Mouse (Mus musculus): ENCODE data around the gene Hs2st1. TPM values are rescaled to one million over a fixed set of nuclear protein-coding genes. Genes with fewer than 3 reads are reported as not detected.

Gene Hs2st1
- polyA plus RNA-seq, 1 experiment: 3.0 TPM

- H3K36me3 ChIP-seq (ENCODE audit: control insufficient read depth, insufficient read depth, low read length): no peaks in the 10 kb centered on the region
- TF ChIP-seq POLR2A (IDR thresholded peaks at IDR 0.05; ENCODE audit: control insufficient read depth, low read depth, low read length): no peak
- H3K27ac ChIP-seq (ENCODE audit: control insufficient read depth, insufficient read depth, low read depth, low read length): no peak overlapping the region
- H3K27me3 ChIP-seq (ENCODE audit: control insufficient read depth, insufficient read depth, low read length): no peaks in the 10 kb centered on the region
- no peak overlapping the region for H3K4me3 ChIP-seq (ENCODE audit: control insufficient read depth, low read depth, low read length)
- no peaks in the 10 kb centered on the region; the same call in 1 of the 2 replicates for H3K4me1 ChIP-seq (ENCODE audit: control insufficient read depth, insufficient read depth, low read length)
Measured at GRCm38 (mm10) chr3:144507885-144508284, 62.1 kb downstream of the Hs2st1 start.

GRCm38 (mm10) chr3:144506213-144506612 lies 63.8 kb downstream of the Hs2st1 start:
- TF ChIP-seq POLR2A (IDR thresholded peaks at IDR 0.05; ENCODE audit: control insufficient read depth, low read depth, low read length) (no peak), CTCF (IDR thresholded peaks at IDR 0.05; ENCODE audit: control insufficient read depth, insufficient read depth, insufficient replicate concordance, low read depth, low read length) (no peak)
- Histone ChIP-seq H3K27me3 (ENCODE audit: control insufficient read depth, insufficient read depth, low read length) (no peaks in the 10 kb centered on the region), H3K27ac (ENCODE audit: control insufficient read depth, insufficient read depth, low read depth, low read length) (no peak overlapping the region), H3K4me1 (ENCODE audit: control insufficient read depth, insufficient read depth, low read length) (no peaks in the 10 kb centered on the region; the same call in 1 of the 2 replicates), H3K36me3 (ENCODE audit: control insufficient read depth, insufficient read depth, low read length) (no peaks in the 10 kb centered on the region), H3K4me3 (ENCODE audit: control insufficient read depth, low read depth, low read length) (no peak overlapping the region)

GRCm38 (mm10) chr3:144501930-144502329 lies 68.1 kb downstream of the Hs2st1 start:
- H3K4me3 ChIP-seq (ENCODE audit: control insufficient read depth, low read depth, low read length): no peak overlapping the region

GRCm38 (mm10) chr3:144496762-144497161 lies 73.2 kb downstream of the Hs2st1 start:
- Histone ChIP-seq H3K4me1 (ENCODE audit: control insufficient read depth, insufficient read depth, low read length) (no peaks in the 10 kb centered on the region), H3K27ac (ENCODE audit: control insufficient read depth, insufficient read depth, low read depth, low read length) (no peak overlapping the region), H3K36me3 (ENCODE audit: control insufficient read depth, insufficient read depth, low read length) (no peaks in the 10 kb centered on the region), H3K4me3 (ENCODE audit: control insufficient read depth, low read depth, low read length) (no peak overlapping the region), H3K27me3 (ENCODE audit: control insufficient read depth, insufficient read depth, low read length) (no peaks in the 10 kb centered on the region)
- TF ChIP-seq CTCF (IDR thresholded peaks at IDR 0.05; ENCODE audit: control insufficient read depth, insufficient read depth, insufficient replicate concordance, low read depth, low read length) (no peak), POLR2A (IDR thresholded peaks at IDR 0.05; ENCODE audit: control insufficient read depth, low read depth, low read length) (no peak)

More at GRCm38 (mm10) chr3:144501930-144502329, 68.1 kb downstream of the Hs2st1 start:
- Histone ChIP-seq H3K36me3 (ENCODE audit: control insufficient read depth, insufficient read depth, low read length) (no peaks in the 10 kb centered on the region), H3K27ac (ENCODE audit: control insufficient read depth, insufficient read depth, low read depth, low read length) (no peak overlapping the region), H3K4me1 (ENCODE audit: control insufficient read depth, insufficient read depth, low read length) (no peaks in the 10 kb centered on the region; the same call in 1 of the 2 replicates), H3K27me3 (ENCODE audit: control insufficient read depth, insufficient read depth, low read length) (no peaks in the 10 kb centered on the region)
- TF ChIP-seq CTCF (IDR thresholded peaks at IDR 0.05; ENCODE audit: control insufficient read depth, insufficient read depth, insufficient replicate concordance, low read depth, low read length) (no peak), POLR2A (IDR thresholded peaks at IDR 0.05; ENCODE audit: control insufficient read depth, low read depth, low read length) (no peak)

GRCm38 (mm10) chr3:144494838-144495237 lies 75.1 kb downstream of the Hs2st1 start:
- Histone ChIP-seq H3K4me3 (ENCODE audit: control insufficient read depth, low read depth, low read length) (no peak overlapping the region), H3K27ac (ENCODE audit: control insufficient read depth, insufficient read depth, low read depth, low read length) (no peak overlapping the region), H3K27me3 (ENCODE audit: control insufficient read depth, insufficient read depth, low read length) (no peaks in the 10 kb centered on the region), H3K4me1 (ENCODE audit: control insufficient read depth, insufficient read depth, low read length) (no peaks in the 10 kb centered on the region), H3K36me3 (ENCODE audit: control insufficient read depth, insufficient read depth, low read length) (no peaks in the 10 kb centered on the region)
- TF ChIP-seq POLR2A (IDR thresholded peaks at IDR 0.05; ENCODE audit: control insufficient read depth, low read depth, low read length) (no peak), CTCF (IDR thresholded peaks at IDR 0.05; ENCODE audit: control insufficient read depth, insufficient read depth, insufficient replicate concordance, low read depth, low read length) (no peak)

- H3K4me3 ChIP-seq (ENCODE audit: control insufficient read depth, low read depth, low read length): no peak overlapping the region
- no peak for TF ChIP-seq POLR2A (IDR thresholded peaks at IDR 0.05; ENCODE audit: control insufficient read depth, low read depth, low read length)
- no peak for TF ChIP-seq CTCF (IDR thresholded peaks at IDR 0.05; ENCODE audit: control insufficient read depth, insufficient read depth, insufficient replicate concordance, low read depth, low read length)
- H3K27ac ChIP-seq (ENCODE audit: control insufficient read depth, insufficient read depth, low read depth, low read length): no peak overlapping the region
- no peaks in the 10 kb centered on the region for H3K4me1 ChIP-seq (ENCODE audit: control insufficient read depth, insufficient read depth, low read length)
- H3K36me3 ChIP-seq (ENCODE audit: control insufficient read depth, insufficient read depth, low read length): no peaks in the 10 kb centered on the region
- H3K27me3 ChIP-seq (ENCODE audit: control insufficient read depth, insufficient read depth, low read length): no peaks in the 10 kb centered on the region
Measured at GRCm38 (mm10) chr3:144488787-144489186, 81.2 kb downstream of the Hs2st1 start.

GRCm38 (mm10) chr3:144480595-144480994 lies 89.4 kb downstream of the Hs2st1 start:
- no peak overlapping the region for H3K27ac ChIP-seq (ENCODE audit: control insufficient read depth, insufficient read depth, low read depth, low read length)
- H3K4me1 ChIP-seq (ENCODE audit: control insufficient read depth, insufficient read depth, low read length): no peaks in the 10 kb centered on the region
- TF ChIP-seq CTCF (IDR thresholded peaks at IDR 0.05; ENCODE audit: control insufficient read depth, insufficient read depth, insufficient replicate concordance, low read depth, low read length) (no peak), POLR2A (IDR thresholded peaks at IDR 0.05; ENCODE audit: control insufficient read depth, low read depth, low read length) (no peak)
- H3K36me3 ChIP-seq (ENCODE audit: control insufficient read depth, insufficient read depth, low read length): no peaks in the 10 kb centered on the region
- H3K27me3 ChIP-seq (ENCODE audit: control insufficient read depth, insufficient read depth, low read length): no peaks in the 10 kb centered on the region
- no peak overlapping the region for H3K4me3 ChIP-seq (ENCODE audit: control insufficient read depth, low read depth, low read length)

GRCm38 (mm10) chr3:144478427-144478794 lies 91.6 kb downstream of the Hs2st1 start:
- Histone ChIP-seq H3K4me3 (ENCODE audit: control insufficient read depth, low read depth, low read length) (no peak overlapping the region), H3K36me3 (ENCODE audit: control insufficient read depth, insufficient read depth, low read length) (no peaks in the 10 kb centered on the region), H3K4me1 (ENCODE audit: control insufficient read depth, insufficient read depth, low read length) (no peaks in the 10 kb centered on the region), H3K27ac (ENCODE audit: control insufficient read depth, insufficient read depth, low read depth, low read length) (no peak overlapping the region), H3K27me3 (ENCODE audit: control insufficient read depth, insufficient read depth, low read length) (no peaks in the 10 kb centered on the region)
- TF ChIP-seq POLR2A (IDR thresholded peaks at IDR 0.05; ENCODE audit: control insufficient read depth, low read depth, low read length) (no peak), CTCF (IDR thresholded peaks at IDR 0.05; ENCODE audit: control insufficient read depth, insufficient read depth, insufficient replicate concordance, low read depth, low read length) (no peak)
